Mouse (Mus musculus) v-Abl transformed pro-B cells (cell line): ENCODE results near the gene Zpbp.

Experiments
- in situ Hi-C, 2 experiments: fragments of 400-800 bp; cut with MboI; formaldehyde crosslinking; loops; one replicate each; pipeline ENCODE4 v1.15.1; 2025; ENCODE audit not compliant: unreplicated experiment in 2 of 2

Gene Zpbp

GRCm38 (mm10) chr11:11461635-11462560 is at the start of gene Zpbp, which contains the start of gene Spata48:
TSS of gene Zpbp (minus strand) at chr11:11462408.
TSS of gene Spata48 (plus strand) at chr11:11462094.
- in situ Hi-C loops = loop anchor here in 1 of 2 experiments (5.0 kb wide), 2 partner anchors 35 to 510 kb away; no protein-coding TSS in a partner anchor

DNA sequence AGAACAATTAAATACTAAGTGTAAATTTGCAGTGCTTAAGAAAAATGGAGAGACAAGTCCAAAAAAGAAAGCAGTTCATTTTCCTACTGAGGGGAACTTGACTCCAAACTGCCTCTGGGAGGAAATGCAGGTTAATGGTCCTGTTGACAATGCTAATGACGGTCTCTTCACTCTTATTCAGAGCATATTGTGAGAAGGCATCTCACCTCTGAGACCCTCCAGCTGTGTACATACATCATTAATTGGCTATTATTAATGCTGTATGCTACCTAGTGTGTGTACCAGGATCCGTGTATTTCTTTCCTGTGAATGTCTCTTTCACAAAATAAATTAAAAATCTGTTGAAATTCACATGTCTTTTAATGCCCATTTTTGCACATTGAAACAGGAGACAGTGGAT is 47.2 kb upstream of the Zpbp start:
- in situ Hi-C loops = no loop called here

GRCm38 (mm10) chr11:11506187-11506586 is 44.0 kb upstream of the Zpbp start:
- in situ Hi-C loops = no loop called here

DNA sequence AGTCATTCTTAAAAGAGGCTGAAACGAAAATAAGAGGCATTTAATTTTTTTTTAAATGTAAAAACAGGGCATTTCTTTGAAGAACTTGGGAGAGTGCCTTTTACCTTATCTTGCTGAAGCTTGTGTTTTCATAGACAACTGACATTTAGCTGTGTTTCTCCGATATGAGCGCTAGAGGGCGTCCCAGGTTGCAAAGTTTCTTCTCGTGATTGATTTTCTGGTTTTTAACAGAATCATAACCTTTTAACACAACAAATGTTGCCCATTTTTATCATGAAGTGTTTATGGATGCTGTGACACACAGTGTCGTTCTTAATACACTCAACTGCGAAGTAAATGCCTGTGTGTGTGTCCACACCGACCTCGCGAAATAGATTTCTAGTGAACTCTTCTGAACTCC is 37.7 kb upstream of the Zpbp start:
- in situ Hi-C loops = loop anchor here (5.0 kb wide), 7 partner anchors 38 to 287 kb away; partner anchors contain the start of genes Spata48 (in 1 of the 2) and Zpbp (in 1 of the 2)

- in situ Hi-C loops = loop anchor here (5.0 kb wide), 4 partner anchors 33 to 292 kb away; partner anchors contain the start of genes Spata48 (in 1 of the 2) and Zpbp (in 1 of the 2)
These were observed 33.5 kb upstream of the Zpbp start for GRCm38 (mm10) chr11:11495697-11496096.

DNA sequence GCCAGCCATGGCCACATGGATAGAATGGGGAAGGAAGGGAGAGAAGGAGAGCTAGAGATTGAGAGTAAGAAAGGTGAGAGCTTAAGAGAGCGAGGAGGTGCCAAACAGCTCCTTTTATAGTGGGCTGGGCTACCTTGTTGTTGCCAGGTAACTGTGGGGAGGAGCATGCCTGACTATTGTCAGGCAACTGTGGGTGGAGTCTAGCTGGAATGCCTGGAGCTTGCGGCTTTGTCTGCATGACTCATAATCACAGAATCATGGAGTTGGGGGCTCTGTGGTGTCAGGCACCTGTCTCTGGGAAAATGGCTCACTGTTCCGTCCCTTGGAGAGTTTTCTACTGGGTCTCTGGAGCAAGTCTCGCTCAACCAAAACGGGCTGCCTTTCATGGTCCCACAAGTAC is 29.8 kb upstream of the Zpbp start:
- in situ Hi-C loops = no loop called here

- in situ Hi-C loops = no loop called here
These were observed 22.2 kb upstream of the Zpbp start for GRCm38 (mm10) chr11:11484378-11484777.

- in situ Hi-C loops = no loop called here
These were observed 6.7 kb upstream of the Zpbp start for GRCm38 (mm10) chr11:11468924-11469323.

DNA sequence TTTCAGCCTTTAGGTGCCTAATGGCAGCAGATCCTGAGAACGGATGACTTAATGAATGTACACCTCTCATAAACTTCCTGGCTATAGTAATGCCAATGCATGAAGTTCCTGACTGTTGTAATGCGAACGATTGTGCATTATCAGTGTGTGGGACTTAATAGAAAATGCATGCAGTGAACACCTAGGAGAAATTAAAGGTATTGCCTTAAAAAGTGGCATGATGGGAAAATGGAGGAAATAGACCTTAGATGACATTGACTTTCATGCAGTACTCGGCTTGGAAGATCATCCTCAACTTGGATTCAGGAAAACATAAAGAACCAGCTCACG is 318 bp upstream of the Zpbp start:
- in situ Hi-C loops = loop anchor here in 1 of 2 experiments (5.0 kb wide), 2 partner anchors 35 to 510 kb away; no protein-coding TSS in a partner anchor

DNA sequence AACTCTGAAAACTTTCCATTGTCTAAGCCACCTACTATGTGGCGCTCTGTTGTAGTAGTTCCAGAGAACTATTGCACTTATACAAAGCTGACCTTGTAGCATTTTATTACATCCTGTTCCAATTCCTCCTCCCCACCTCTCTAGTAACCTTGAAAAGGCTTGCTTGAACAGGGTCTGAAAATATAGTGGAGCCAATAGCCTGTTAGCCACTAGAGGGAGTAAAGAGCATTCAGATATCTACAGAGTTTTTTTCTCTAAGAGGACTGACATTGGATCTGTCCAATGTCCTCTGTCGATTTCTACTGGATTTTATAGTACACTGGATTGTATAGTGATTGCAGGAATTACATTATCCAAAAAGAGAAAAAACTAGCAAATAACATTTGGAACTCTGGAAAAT is 7.2 kb downstream of the Zpbp start:
- in situ Hi-C loops = loop anchor here in 1 of 2 experiments (5.0 kb wide), 3 partner anchors 42 to 517 kb away; no protein-coding TSS in a partner anchor

DNA sequence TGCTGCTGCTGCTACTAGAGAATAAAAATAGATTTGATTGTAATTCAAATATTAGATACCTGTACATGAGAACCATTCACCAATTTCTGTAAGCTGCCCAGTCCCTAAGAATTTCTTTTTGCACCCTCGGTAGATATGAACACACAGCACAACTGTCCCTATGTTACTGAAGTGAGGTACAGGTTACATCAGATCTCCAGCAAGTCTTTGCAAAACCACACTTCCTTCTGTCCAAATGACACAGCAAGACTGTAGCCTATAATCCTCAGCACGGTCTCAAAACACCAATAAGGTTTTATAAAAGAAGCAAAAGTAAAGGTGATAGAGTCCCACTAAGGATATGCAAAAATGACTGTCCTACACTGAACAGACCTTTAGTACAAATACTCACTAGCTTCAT is 44.9 kb downstream of the Zpbp start:
- in situ Hi-C loops = no loop called here

GRCm38 (mm10) chr11:11414188-11414587 is 48.0 kb downstream of the Zpbp start:
- in situ Hi-C loops = no loop called here

DNA sequence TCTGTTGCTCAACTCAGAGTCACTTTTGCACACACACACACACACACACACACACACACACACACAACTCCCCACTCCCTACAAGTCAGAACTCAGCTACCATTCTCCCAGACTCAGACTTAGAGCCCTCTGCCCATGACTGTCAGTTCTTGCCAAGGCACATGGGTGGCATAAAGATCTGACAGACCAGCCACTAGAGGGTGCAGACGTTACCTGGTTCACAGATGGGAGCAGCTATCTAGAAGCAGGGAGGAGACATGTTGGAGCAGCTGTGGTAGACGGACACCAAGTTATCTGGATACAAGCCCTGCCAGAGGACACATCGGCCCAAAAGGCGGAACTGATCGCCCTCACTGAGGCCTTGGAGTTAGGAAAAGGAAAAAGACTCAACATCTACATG is 67.5 kb downstream of the Zpbp start:
- in situ Hi-C loops = no loop called here

DNA sequence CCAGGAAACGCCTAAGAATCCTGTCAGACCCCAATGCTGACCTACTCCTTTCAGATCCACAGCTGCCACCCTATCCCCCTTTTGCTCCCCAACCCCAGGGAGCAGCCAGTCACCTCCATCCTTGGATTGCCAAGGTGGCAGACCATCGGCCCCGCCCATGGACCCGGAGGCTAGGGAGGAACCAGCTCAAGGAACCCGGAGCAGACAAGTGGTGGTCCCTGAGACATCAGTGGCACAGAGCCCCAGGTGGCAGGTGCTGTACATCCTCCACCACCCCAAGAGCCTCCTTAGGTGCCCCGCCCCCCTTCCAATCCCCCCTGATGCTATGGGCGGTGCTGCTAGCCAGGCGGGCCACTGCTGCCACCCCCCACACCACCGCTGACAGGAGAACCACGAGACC is 69.0 kb downstream of the Zpbp start:
- in situ Hi-C loops = no loop called here

GRCm38 (mm10) chr11:11371305-11371704 is 90.9 kb downstream of the Zpbp start:
- in situ Hi-C loops = no loop called here

DNA sequence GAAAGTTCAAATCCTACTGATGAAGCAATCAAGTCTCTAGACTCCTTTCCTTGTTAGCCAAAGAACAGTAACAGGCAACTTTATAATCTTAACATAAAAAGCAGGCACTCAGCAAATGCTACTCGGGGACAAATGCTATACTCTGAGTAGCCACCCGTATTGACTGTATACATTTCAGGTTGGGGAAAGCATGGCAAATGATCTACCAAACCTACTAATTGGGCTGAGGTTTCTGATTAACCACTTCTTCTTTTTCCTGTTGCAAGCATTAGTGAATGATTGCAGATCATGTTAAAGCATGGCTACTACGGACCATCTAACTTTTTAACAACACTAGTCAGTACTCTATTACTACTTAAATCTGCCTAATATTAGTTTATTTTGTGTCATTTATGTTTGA is 178.7 kb downstream of the Zpbp start:
- in situ Hi-C loops = no loop called here

DNA sequence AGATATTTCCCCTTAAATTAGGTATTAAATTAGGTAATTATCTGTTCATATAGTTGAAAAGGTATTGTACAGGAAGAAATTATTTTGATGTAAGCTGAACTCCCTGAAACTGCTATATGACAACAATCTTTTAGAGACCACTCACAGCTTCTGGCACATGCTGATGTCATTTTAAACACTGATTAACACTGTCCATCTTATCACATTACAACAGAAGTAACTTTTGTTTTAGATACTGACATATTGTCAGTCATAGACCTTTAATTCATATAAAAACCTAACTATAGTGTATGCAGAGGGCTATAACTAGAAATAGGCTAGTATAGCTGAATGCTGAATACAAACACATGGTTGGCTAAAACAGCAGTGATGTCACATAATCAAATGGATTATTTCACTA is 182.1 kb downstream of the Zpbp start:
- in situ Hi-C loops = no loop called here

- in situ Hi-C loops = no loop called here
These were observed 204.9 kb downstream of the Zpbp start for GRCm38 (mm10) chr11:11257348-11257747.

- in situ Hi-C loops = no loop called here
These were observed 219.4 kb downstream of the Zpbp start for GRCm38 (mm10) chr11:11242694-11243377.

DNA sequence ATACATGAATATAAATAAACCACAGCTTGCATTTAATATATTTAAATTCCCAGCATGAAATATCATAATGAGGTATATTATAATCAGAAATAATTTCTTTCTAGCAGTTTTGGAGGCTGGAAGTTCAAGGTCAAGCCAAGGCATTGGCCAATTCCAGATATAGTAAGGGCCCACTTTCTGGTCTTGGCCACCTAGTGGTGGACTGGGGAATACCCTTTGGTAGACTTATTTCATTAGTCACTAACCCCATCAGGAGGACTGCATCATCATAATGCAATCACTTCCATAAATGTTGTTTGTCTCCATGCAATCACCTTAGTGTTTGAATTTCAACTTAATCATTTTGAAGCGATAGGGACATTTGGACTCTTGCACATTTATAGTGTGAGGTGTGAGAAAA is 222.9 kb downstream of the Zpbp start:
- in situ Hi-C loops = loop anchor here in 1 of 2 experiments (10.0 kb wide), 1 partner anchor 1925 kb away; no protein-coding TSS in a partner anchor
